Mouse (Mus musculus): ENCODE data around the gene H1f0. TPM values are rescaled to one million over a fixed set of nuclear protein-coding genes. Genes with fewer than 3 reads are reported as not detected.

Gene H1f0
- total RNA-seq, 2 experiments from 2014 or later: 79.6 to 93.8 TPM

DNA sequence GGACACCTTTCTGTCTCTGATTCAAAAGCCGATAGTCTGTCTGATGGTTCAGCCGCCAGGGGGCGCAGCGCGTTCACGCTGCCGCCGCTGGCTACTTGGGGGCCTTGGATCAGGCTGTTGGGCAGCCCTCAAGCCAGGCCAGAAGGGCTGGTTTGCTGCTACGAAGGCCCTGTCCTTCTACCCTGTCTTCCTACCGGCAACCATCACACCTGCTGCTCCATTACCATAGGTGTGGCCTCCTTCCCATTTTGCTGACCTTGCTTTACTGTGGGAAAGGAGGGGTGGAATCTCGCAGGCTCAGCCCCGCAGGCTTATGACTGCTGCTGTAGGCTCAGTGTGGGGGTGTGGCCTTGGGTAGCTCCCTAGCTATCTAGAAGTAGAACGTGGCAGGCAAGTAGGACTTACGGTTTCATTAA is 9.7 kb downstream of the H1f0 start:
- peak; percentile 78 to 83 for DNase-seq (ENCODE audit: low spot score in 2 of 2)

DNA sequence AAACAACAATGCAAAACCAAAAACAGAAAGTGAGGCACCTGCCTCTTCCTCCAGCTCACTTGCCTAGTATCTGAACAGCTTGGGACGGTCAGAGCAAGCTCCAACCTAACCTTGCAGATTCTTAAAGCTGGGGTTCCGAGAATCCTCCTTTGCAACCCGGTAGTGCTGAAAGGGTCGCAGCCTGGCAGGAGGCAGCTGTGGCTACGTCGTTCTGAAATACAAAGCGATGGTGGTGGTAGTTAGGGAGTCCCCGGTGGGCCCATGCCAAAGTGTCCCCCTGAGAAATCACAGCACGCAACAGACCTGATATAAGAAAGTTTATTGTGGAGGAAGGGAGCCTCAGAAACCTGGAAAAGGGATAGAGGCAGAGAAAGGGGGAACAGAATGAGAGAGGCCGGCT is 10.1 kb downstream of the H1f0 start:
- no peak for DNase-seq (ENCODE audit: low spot score in 2 of 2)

DNA sequence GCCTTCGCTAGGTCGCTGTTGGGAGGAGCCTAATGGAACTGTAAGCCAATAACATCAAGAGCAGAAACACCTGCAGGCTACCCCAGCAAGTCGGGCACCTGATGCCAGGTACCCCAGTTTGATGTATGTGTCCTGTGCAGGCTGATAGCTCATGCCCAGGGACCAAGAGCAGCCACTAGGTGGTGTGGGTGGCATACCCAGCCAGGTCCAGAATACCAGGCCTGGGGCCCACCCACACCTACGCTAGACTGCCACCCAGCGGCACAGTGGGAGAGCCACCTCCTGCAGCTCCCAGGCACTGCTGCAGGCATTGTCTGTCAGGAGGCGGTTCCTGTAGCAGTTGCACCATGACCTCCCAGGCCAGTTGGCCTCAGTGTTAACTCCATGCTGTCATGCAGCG is 10.6 kb downstream of the H1f0 start:
- peak; percentile 55 to 62 for DNase-seq (ENCODE audit: low spot score in 2 of 2)

DNA sequence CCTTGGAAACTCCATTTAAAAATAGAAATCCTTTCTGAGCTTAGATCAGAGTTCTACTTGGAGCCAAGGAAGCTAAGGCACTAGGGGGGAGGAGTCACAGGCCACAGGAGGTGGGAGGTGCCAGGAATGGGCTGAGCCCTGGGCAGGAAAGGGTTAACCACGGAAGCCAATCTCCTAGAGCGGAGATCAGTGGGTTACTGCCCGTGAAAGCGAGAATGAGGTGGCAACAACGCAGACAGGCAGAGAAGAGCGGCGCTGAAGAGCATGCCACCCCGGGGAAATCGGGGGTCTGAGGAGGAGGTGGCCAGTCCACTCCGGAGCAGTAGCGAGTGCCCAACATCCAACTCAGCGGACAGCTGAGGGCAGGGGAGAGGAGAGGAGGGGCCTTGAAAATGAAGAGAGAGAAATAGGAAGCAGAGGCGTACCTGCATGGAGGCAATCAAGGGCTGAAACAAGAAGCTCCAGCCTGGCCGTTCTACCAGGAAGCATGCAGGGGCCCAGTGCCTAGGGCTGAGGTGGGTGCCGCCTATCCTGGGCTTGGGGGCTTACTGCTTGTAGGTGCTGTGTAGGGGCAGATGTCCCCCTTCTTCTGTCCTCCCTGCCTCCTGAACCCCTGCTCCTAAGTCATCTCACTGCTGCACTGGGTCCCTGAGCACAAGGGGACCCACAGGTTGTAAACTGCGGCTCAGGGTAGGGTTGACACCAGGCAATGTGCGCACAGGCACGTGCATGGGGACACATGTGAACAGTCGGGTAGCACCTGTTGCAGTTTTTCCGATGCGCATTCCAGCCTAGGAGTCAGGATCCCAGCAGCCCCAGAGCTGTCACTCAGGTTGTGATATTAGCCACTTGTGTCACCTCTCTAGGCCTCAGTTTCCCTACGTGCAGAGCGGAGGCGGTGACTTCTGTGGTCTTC is 12.5 kb downstream of the H1f0 start:
- DNase-seq (ENCODE audit: low spot score in 2 of 2): no peak

DNA sequence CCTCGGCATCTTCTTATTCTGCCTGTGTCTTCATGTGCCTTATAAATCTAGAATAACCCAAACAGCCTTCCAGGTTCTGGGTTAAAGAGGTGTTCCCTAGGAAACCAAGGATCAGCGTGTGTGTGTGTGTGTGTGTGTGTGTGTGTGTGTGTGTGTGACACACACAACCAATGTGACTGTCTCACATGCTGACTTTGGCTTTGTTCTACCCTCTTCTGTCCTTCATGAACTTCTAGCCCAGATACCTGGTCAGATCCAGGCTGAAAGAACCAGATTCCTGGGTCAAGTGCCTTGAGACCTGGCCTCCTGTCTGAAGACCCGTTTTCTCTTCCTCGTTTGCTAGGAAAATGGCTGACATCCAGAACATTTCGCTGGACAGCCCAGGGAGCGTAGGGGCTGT is 13.3 kb downstream of the H1f0 start, which contains the start of gene Galr3:
Gene Galr3 (plus strand): TSS at position 301 of the 400 bp plus-strand sequence.
- no peak for DNase-seq (ENCODE audit: low spot score in 2 of 2)

DNA sequence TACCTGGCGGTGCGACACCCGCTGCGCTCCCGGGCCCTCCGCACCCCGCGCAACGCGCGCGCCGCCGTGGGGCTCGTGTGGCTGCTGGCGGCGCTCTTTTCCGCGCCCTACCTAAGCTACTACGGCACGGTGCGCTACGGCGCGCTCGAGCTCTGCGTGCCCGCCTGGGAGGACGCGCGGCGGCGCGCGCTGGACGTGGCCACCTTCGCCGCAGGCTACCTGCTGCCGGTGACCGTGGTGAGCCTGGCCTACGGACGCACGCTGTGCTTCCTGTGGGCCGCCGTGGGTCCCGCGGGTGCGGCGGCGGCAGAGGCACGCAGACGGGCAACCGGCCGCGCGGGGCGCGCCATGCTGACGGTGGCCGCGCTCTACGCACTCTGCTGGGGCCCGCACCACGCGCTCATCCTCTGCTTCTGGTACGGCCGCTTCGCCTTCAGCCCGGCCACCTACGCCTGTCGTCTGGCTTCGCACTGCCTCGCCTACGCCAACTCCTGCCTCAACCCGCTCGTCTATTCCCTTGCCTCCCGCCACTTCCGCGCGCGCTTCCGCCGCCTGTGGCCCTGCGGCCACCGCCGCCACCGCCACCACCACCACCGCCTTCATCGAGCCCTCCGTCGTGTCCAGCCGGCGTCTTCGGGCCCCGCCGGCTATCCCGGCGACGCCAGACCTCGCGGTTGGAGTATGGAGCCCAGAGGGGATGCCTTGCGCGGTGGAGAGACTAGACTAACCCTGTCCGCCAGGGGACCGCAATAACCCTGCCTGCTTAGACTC is 14.7 kb downstream of the H1f0 start:
- DNase-seq (ENCODE audit: low spot score in 2 of 2): peak; percentile 52 to 77

DNA sequence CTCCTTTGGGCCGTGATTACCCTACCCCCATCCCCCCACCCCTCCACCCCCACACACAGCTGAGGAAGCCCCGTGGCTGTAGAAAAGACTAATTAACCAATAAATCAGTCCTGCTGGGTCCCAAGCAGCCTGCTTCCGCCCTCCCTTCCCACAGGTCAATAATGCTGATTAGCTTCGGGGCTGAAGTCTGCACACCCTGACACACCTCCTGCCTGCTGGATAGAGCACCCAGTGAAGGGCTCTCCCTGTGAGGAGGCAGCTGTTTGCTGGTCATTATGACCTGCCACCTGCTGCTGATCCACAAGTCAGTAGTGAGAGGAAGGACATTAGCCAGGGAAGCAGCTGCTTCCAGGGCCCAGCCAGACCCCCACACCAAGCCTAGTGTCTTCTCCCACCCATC is 16.6 kb downstream of the H1f0 start:
- DNase-seq (ENCODE audit: low spot score in 2 of 2): no peak

DNA sequence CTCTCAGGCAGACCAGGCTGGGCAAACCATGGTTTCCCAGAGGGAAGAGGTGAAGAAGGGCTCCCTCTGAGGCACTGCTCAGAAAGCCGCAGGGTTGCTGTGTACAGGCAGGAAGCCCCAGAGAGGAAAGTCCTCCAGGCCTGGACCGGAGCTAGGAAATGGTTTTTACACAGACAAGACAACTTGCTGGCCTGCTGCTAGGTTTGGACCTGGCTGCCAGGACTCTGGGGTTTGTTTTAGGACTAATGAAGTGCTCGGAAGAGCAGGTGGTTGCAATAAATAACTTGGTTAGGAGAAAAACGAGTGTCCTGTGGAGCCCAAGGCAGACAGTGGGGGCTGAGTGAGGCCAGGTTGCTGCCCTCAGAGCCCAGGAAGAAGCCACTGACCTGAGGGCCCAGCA is 19.9 kb downstream of the H1f0 start:
- no peak for DNase-seq (ENCODE audit: low spot score in 2 of 2)

DNA sequence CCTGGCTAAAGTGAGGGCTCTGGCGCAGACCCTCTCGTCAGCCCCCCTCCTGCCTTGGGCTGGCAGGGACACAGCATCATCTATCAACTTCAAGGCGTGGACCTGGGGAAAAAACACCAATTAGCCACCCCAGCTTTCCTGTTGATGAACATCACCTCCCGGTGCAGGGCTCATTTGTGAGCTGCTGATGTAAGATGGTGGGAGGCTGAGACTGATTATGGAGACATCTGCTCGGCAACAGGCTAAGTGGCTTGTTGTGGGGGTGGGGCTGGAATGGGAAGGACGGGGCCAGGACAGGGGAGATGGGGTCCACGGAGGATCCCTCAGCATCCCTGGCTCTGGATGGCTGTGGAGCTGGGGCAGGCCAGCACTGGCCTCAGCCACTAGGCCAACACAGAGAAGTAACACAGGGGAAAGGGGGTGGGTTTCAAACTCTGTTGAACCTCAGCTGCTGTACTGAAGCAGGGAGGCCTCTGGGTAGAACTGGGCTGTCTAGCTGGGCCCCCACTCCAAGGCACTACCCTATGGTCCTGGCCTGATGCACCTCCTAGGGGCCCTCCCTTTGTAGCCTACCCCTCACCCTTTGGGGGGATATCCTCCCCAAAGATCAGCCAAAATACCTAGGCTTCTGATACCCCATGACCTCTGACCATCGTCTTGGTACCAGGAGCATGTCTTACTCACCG is 22.1 kb downstream of the H1f0 start:
- DNase-seq (ENCODE audit: low spot score in 2 of 2): no peak

DNA sequence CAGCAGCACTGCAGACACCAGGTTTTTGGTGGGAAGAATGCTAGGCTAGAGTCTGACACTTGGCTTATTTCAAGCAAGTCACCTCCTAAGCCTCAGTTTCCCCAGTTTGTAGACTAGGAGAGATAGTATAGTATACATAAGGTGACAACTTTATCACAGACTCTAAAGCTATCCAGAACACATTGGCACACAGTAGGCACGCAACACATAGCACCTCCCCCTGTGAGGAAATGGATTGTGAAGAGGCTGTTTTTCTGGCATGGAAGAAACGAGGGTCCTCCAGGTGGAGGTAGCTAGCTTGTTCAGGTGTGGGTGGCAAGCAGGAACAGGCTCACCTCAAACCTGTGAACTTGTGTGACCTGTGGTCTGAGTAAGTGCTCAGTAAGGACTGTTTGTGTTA is 22.7 kb downstream of the H1f0 start:
- DNase-seq (ENCODE audit: low spot score in 2 of 2): no peak

DNA sequence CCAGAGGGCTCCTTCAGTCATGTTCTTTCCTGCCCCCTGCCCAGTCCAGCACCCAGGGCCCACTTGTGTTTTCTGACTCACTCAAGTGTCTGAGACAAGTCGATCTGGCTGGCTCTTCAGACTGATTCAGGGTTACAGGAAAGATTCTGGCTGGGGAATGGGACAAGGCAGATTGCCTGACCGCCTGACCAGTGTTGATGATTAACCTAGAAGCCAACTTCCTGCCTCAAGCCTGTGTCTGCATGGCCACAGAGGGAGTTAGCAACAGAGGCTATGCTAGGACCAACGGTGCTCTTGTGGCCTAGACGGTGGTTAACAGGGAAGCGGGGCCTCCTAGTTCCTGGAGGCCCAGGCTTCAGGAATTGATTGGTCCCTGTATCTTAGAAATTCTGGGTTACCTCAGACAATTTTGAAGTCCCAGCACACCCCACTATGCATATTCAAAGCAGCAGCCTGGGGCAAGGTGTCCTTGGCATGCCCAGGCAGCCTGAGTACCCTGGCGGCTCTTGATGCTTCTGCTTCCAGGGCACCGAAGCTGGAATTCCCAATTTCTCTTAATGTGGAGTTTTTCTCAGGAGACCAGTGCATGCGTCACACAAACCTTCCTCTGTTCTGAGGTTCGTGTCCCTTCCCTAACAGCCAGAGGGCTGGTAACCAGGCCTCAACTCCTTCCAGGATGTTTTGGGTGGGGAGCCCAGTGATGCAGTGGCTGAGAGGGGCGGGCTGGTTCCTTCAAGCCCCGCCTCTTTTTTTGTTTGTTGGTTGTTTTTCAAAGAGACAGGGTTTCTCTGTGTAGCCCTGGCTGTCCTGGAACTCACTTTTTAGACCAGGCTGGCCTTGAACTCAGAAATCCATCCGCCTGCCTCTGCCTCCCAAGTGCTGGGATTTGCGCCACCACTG is 23.5 kb downstream of the H1f0 start:
- DNase-seq (ENCODE audit: low spot score in 2 of 2): no peak

DNA sequence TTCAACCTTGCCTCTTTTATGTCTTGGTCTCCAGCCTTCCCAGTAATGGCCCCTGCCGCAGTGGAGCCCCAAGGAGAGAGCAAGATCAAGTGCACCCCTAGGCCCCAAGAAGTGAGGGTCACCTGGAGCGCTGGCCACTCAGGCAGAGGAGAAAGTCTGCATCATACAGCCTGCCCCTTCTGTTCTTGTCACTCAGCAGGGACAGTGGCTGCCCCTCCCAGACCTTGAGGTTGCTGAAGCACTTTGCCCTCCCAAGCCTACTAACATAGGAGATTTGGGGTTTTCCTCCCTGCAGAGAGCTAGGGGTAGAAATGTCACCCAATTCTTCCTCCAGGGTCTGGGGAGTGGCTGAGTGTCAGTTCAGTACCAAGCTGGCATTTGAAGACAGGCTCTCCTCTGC is 24.1 kb downstream of the H1f0 start:
- DNase-seq (ENCODE audit: low spot score in 2 of 2): no peak

DNA sequence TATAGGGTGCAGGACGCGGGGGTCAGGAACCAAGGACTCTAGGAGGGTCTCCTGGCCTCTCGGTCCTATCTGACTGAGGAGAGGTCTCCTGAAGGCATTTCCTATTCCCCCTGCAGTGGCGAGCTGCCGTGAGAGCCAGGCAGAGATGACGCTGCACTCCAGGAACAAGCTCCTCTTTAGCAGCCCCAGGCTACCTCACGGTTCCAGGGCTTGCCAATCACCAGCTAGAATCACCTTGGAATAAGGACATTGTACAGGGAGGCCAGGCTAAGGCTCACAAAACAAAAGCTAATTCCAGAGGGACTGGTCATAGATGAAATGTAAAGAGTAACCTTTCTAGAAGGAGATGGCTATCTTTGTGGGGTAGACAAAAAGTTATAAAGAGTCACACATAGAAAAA is 28.4 kb downstream of the H1f0 start:
- DNase-seq (ENCODE audit: low spot score in 2 of 2): no peak

DNA sequence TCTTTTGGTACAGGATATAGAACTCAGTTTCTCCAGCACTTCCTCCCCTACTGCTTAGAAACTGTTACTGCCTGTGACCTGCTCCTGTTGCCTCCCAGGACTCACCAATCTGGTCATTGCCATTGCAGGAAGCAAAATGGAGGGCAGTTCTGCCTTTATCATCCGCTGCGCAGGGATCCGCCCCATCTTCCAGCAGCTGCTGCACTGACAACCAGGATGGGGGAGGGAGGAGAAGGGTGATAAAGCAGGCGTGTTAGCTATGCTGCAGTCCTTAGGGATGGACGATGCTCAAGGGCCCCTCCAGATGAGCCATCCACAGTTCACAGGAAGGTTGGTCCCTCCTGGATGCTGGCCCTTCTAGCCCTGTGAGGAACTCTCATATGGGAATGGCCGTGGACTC is 29.6 kb downstream of the H1f0 start:
- no peak for DNase-seq (ENCODE audit: low spot score in 2 of 2)

DNA sequence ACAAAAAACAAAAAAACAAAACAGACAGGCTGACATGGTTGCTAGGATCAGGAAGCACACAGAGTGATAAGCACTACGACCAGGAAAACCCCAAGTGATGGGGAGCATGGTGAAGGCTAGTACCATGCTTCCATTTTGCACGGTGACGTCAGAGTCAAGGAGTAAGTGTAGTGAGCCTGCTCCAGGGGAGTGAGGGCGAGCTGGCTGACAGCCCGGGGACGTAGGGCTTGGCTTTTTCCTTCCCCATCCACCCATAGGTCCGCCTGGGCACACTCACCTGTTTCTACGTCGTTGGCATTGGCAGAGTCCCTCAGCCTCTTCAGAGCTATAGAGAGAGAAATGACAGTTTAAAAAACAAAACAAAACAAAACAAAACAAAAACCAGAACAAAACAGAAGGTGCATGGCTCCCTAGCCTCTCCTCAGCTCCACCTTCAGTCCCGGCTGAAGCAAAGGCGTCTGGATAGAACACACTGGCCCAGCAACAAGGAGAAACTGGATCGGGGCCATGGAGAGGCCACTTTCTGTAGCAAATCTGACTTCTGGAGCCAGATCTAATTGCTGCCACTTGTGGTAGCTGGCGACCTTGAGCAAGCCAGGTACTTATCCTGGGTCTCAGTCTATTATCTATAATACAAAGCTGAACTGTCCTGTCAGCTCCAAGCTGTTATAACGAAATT is 32.8 kb downstream of the H1f0 start:
- no peak for DNase-seq (ENCODE audit: low spot score in 2 of 2)

DNA sequence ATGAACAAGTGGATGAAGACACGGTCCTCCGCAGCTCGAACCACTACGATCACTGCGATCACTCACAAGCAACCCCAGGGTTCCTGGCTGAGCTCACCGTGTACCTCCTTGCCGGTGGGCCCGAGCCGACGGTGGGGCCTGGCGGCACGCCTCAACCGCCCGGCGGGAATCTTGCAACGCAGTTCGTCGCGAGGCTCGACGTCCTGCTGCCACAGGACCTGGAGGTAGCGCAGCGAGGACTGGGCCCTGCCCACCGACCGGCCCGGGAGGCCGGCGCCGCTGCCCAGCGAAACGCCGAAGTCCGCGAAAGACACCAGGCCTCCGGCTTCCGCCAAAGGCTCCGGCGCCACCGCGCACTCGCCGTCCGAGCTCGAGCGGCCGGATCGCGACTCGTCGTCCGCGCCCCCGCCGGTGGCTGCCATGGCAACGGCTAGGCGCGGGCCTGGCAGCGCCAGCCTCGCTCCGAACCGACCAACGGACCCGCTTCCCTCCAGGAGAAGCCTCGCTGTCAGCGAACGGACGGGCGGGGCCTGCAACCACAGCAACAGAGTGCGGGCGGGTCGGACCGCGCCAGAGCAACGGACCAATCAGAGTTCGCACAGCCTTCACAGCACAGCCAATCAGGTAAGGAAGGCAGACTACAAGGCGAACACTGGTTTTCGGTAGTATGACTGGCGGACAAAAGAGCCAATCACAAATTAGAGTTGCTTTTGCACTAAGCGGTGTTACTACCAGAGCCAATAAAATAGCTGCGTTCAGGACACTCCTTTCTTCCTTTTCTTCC is 34.3 kb downstream of the H1f0 start, which contains the start of gene Ankrd54:
Gene Ankrd54 (minus strand): TSS at position 518 of the 784 bp plus-strand sequence.
- peak; percentile 96 to 98 for DNase-seq (ENCODE audit: low spot score in 2 of 2)

DNA sequence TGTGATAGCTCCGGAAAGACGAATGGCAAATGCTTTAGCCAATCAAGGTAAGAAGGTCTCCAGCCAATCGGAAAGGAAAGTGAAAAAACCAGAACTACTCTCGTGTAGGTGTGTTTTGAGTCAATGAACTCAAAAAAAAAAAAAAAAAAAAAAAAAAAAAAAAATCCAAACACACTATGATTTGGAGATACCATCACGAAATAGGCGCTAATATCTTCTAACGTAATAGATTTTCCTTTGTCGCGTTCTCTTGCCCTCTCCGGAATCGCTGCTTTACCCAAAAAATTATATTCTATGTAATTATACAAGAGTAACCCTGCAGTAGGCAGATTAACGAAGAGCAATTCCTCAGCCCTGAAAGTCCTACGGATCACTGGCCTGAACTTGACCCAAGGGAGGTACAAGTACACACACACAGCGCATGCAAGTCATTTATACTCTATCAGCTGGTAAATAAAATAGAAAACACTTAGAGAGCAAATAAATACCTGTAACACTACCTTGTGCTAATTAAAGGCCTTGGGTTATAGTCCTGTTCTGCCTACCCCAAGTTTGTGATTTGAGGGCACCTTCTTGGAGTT is 35.0 kb downstream of the H1f0 start:
- DNase-seq (ENCODE audit: low spot score in 2 of 2): no peak

DNA sequence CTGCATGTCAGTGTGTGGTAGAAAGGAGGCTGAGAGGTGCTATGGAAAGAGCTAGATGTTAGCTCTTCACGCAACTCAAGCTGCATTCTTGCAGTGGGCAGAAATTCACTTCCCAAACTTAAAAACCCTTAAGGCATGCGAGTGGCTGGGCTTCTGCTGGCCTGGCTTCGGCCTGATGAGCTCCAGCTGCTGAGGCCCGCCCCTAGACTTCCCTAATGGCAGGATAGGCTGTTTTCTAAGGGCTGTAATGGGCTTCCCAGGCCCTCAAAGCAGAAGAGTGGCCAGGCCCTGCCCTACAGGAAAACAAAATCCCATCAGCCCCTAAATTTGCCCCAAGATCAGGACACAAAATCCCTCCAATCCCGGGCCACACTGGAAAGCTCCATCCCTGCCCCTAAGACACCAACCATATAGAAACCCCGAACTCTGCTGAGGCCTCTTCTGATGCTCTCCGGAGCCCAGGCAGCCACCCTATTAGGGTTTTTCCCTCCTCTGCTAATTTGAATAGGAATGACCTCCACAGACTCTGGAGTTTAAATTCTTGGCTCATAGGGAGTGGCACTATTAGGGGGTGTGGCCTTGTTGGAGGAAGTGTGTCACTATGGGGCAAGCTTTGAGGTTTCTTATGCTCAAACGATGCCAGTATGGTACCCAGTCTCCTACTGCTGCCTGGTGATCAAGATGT is 37.0 kb downstream of the H1f0 start:
- no peak for DNase-seq (ENCODE audit: low spot score in 2 of 2)
